In the genomic region with DNA sequence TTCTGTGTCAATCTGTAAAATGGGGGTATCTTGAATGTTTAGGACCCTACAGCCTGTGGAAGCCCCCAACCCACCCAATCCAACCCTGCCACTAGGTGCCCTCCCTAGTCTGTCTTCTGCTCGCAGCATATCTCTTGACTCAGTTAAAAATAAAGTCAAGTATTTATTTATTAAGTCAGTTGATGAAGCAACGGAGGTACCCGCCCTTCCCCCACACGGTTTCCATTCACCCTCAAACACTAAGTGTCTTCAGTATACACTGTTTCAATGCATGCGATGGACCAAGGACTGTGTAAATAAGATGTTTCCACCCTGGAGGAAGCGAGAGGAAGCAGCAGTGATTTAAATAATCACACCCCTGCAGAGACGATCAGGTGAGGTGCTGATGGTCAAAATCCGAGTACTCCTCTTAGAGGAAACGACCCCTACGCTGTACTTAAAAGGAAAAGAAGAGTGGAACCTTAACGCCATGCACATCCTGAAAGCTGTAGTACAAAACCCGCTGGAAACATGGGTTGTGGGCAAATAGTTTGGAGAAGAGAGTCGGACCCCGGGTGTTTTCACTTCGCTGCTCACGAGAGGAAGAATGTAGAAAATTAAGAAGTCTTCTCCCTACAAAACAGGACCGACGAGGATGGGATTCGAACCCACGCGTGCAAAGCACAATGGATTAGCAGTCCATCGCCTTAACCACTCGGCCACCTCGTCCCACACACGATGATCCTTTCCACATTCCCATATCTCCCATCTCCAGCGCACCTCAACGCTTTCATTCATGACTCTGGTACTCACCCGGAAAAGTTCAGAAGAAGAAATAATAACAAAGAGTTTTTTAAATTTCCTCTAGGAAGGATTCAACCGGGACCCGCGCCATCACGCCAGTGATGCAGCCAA, we compare ENCODE assay signal across 8 mouse cellular contexts. TPM values are rescaled to one million over a fixed set of nuclear protein-coding genes. Genes with fewer than 3 reads are reported as not detected.
DNase-seq lines count a peak whose midpoint lies in the region; ATAC-seq lines count a peak whose summit lies in the region.

No protein-coding gene starts in this region.

- H3K36me3 ChIP-seq in limb, embryonic 12.5 days, result 0 out of 2 replicates have a peak, but pooled peaks cover 10% of the 10 kb centered on the region
- no peaks in the 10 kb centered on the region; the same call in 1 of the 2 replicates for H3K36me3 ChIP-seq in midbrain, embryonic 16.5 days (ENCODE audit: control insufficient read depth, insufficient read depth, low read length)
- no peaks in the 10 kb centered on the region for H3K36me3 ChIP-seq in splenic B cell, adult 2 months (ENCODE audit: control insufficient read depth, insufficient read depth, low read length, poor library complexity, severe bottlenecking)

- H3K4me2 ChIP-seq in limb, embryonic 12.5 days, result peak overlapping the region; percentile 98
- H3K4me2 ChIP-seq in midbrain, embryonic 16.5 days (ENCODE audit: low read length), result peak overlapping the region; percentile 90

- peak overlapping the region; percentile 85 for H3K4me3 ChIP-seq in limb, embryonic 12.5 days (replicated peaks)
- peak overlapping the region; percentile 70 for H3K4me3 ChIP-seq in midbrain, embryonic 16.5 days (ENCODE audit: low read depth, low read length)

- no peaks in the 10 kb centered on the region for H3K9me3 ChIP-seq in limb, embryonic 12.5 days
- no peaks in the 10 kb centered on the region for H3K9me3 ChIP-seq in midbrain, embryonic 16.5 days (replicated peaks; ENCODE audit: control insufficient read depth, low read length, poor library complexity, severe bottlenecking)

- DNase-seq in CD4-positive, CD25-positive, alpha-beta regulatory T cell, adult 2 months (ENCODE audit: low read depth, low spot score), result peak; percentile 53
- peak; percentile 97 for DNase-seq in embryo, embryonic 10.5 days (ENCODE audit: low spot score)
- peak; percentile 63 to 74 for DNase-seq in gastrocnemius, postnatal 4 days (ENCODE audit: low spot score in 2 of 2)
- peak; percentile 83 for DNase-seq in kidney, adult 18-20 months
- peak; percentile 49 for DNase-seq in splenic B cell, adult 2 months (ENCODE audit: low read depth, low spot score)

- no peak for ATAC-seq in CD4-positive, CD25-positive, alpha-beta regulatory T cell, adult 4 months
- no peak for ATAC-seq in limb, embryonic 12.5 days (ENCODE audit: insufficient number of reproducible peaks, insufficient read depth, low FRiP score, low TSS enrichment, low read depth)
- peak; percentile 57 for ATAC-seq in midbrain, embryonic 16.5 days

- H3K9ac ChIP-seq in limb, embryonic 12.5 days (replicated peaks), result peak overlapping the region; percentile 78
- H3K9ac ChIP-seq in midbrain, embryonic 16.5 days (ENCODE audit: low read depth, low read length), result peak overlapping the region; percentile 95

- no peaks in the 10 kb centered on the region for H3K27me3 ChIP-seq in limb, embryonic 12.5 days
- H3K27me3 ChIP-seq in midbrain, embryonic 16.5 days (ENCODE audit: control insufficient read depth, insufficient read depth, low read depth, low read length), result no peaks in the 10 kb centered on the region
- no peaks in the 10 kb centered on the region for H3K27me3 ChIP-seq in splenic B cell, adult 2 months (ENCODE audit: control insufficient read depth, insufficient read depth, low read length, poor library complexity, severe bottlenecking)

- H3K4me1 ChIP-seq in limb, embryonic 12.5 days (replicated peaks), result peaks cover 35% of the 10 kb centered on the region
- H3K4me1 ChIP-seq in midbrain, embryonic 16.5 days (ENCODE audit: control insufficient read depth, insufficient read depth, low read length), result peaks cover 27% of the 10 kb centered on the region

- peak overlapping the region; percentile 87 for H3K27ac ChIP-seq in limb, embryonic 12.5 days
- H3K27ac ChIP-seq in midbrain, embryonic 16.5 days (ENCODE audit: low read length), result peak overlapping the region; percentile 87

- WGBS in limb, embryonic 12.5 days, result 5% methylated on average over 32 of the region's 32 CpGs
- WGBS in midbrain, embryonic 16.5 days, result 6% methylated on average over 32 of the region's 32 CpGs

RNA-seq across cellular contexts. Expression of a gene that starts 0.7 kb away (rescaled TPM):
- 10 to 100 TPM; 11.9 to 20.5 TPM for polyA plus RNA-seq in CD4-positive, CD25-positive, alpha-beta regulatory T cell, adult 4 months (2017; shearing (Covaris generic))
- 10 to 100 TPM; 28.5 to 31.4 TPM for total RNA-seq in gastrocnemius, postnatal 4 days (2021)
- polyA plus RNA-seq in limb, embryonic 12.5 days (2016; fragmentation: Nextera tagmentation; extraction: Ambion mirVana), result 42.3 and 44.8 TPM in 2 replicates
- polyA plus RNA-seq in midbrain, embryonic 16.5 days (2015; fragmentation: Nextera tagmentation; extraction: Ambion mirVana), result 82.9 and 102 TPM in 2 replicates

RNA-seq across cellular contexts. Expression of a gene that starts 0.8 kb away (rescaled TPM):
- polyA plus RNA-seq in CD4-positive, CD25-positive, alpha-beta regulatory T cell, adult 4 months (2017; shearing (Covaris generic)), result under 1 TPM; 0.35 to 0.80 TPM
- under 1 TPM in 1 of 2 experiments, not detected in 1; 0.29 TPM for total RNA-seq in gastrocnemius, postnatal 4 days (2021)
- polyA plus RNA-seq in limb, embryonic 12.5 days (2016; fragmentation: Nextera tagmentation; extraction: Ambion mirVana), result 2.4 and 4.1 TPM in 2 replicates
- polyA plus RNA-seq in midbrain, embryonic 16.5 days (2015; fragmentation: Nextera tagmentation; extraction: Ambion mirVana), result 2.9 and 4.2 TPM in 2 replicates

RNA-seq across cellular contexts. Expression of a gene that starts 3.2 kb away (rescaled TPM):
- polyA plus RNA-seq in CD4-positive, CD25-positive, alpha-beta regulatory T cell, adult 4 months (2017; shearing (Covaris generic)), result 100 to 1,000 TPM in 1 of 2 experiments, 10 to 100 TPM in 1; 85.7 to 136 TPM
- total RNA-seq in gastrocnemius, postnatal 4 days (2021), result 10 to 100 TPM; 18.3 to 19.6 TPM
- polyA plus RNA-seq in limb, embryonic 12.5 days (2016; fragmentation: Nextera tagmentation; extraction: Ambion mirVana), result 48.3 and 49.5 TPM in 2 replicates
- polyA plus RNA-seq in midbrain, embryonic 16.5 days (2015; fragmentation: Nextera tagmentation; extraction: Ambion mirVana), result 26.8 and 36.2 TPM in 2 replicates

RNA-seq across cellular contexts. Expression of a gene that starts 12.4 kb away (rescaled TPM):
- under 1 TPM; 0.14 to 0.17 TPM for polyA plus RNA-seq in CD4-positive, CD25-positive, alpha-beta regulatory T cell, adult 4 months (2017; shearing (Covaris generic))
- 1 to 10 TPM; 3.4 to 3.5 TPM for total RNA-seq in gastrocnemius, postnatal 4 days (2021)
- 2.4 and 2.5 TPM in 2 replicates for polyA plus RNA-seq in limb, embryonic 12.5 days (2016; fragmentation: Nextera tagmentation; extraction: Ambion mirVana)
- 1.5 and 1.8 TPM in 2 replicates for polyA plus RNA-seq in midbrain, embryonic 16.5 days (2015; fragmentation: Nextera tagmentation; extraction: Ambion mirVana)

RNA-seq across cellular contexts. Expression of a gene that starts 14.3 kb away (rescaled TPM):
- polyA plus RNA-seq in CD4-positive, CD25-positive, alpha-beta regulatory T cell, adult 4 months (2017; shearing (Covaris generic)), result 1 to 10 TPM; 2.4 to 2.5 TPM
- 1 to 10 TPM; 8.7 to 9.2 TPM for total RNA-seq in gastrocnemius, postnatal 4 days (2021)
- 4.9 and 5.7 TPM in 2 replicates for polyA plus RNA-seq in limb, embryonic 12.5 days (2016; fragmentation: Nextera tagmentation; extraction: Ambion mirVana)
- polyA plus RNA-seq in midbrain, embryonic 16.5 days (2015; fragmentation: Nextera tagmentation; extraction: Ambion mirVana), result 12.1 and 16.0 TPM in 2 replicates
